Mouse (Mus musculus) ES-E14 (cell line): Measurements from ENCODE around the gene Phc3. TPM values are rescaled to one million over a fixed set of nuclear protein-coding genes. Genes with fewer than 3 reads are reported as not detected.

Source experiments
- DNase-seq: peaks from one replicate; pipeline ENCODE4 v3.0.0-alpha.2; 2013; ENCODE audit warnings: low read depth, low spot score
- H3K27ac ChIP-seq: 2 replicates; pipeline ENCODE4 v1.5.1; 2012; ENCODE audit warnings: low read depth, mild to moderate bottlenecking, low read length, moderate library complexity, mixed read lengths; ENCODE audit not compliant: poor library complexity, insufficient read depth, severe bottlenecking
- H3K36me3 ChIP-seq: 2 replicates; pipeline ENCODE4 v1.6.1; 2012; ENCODE audit warnings: mild to moderate bottlenecking, low read length, moderate library complexity, mixed read lengths; ENCODE audit not compliant: control insufficient read depth, poor library complexity, insufficient read depth, severe bottlenecking
- H3K4me1 ChIP-seq, 2 experiments: fragments of 150-350 bp in 1 of 2; sonication (generic) in 1 of 2; 2 replicates each; pipeline ENCODE4 v1.6.1; 2012; ENCODE audit warnings: low read length in 2 of 2, mild to moderate bottlenecking in 1 of 2, mixed read lengths in 1 of 2; ENCODE audit not compliant: control insufficient read depth in 2 of 2, insufficient read depth in 2 of 2, poor library complexity in 1 of 2
- H3K4me3 ChIP-seq, 2 experiments: fragments of 150-350 bp in 1 of 2; sonication (generic) in 1 of 2; 2 replicates each; pipeline ENCODE4 v1.5.1; 2012; ENCODE audit warnings: low read length in 2 of 2, low read depth in 1 of 2, mild to moderate bottlenecking in 1 of 2, mixed read lengths in 1 of 2; ENCODE audit not compliant: insufficient read depth in 1 of 2, poor library complexity in 1 of 2, severe bottlenecking in 1 of 2
- H3K9ac ChIP-seq: 2 replicates; pipeline ENCODE4 v1.6.1; 2012; ENCODE audit warnings: low read depth, mild to moderate bottlenecking, low read length, mixed read lengths; ENCODE audit not compliant: poor library complexity, insufficient read depth, severe bottlenecking
- H3K9me3 ChIP-seq: fragments of 150-350 bp; sonication (generic); 2 replicates; pipeline ENCODE4 v1.6.1; 2012; ENCODE audit warnings: low read depth, mild to moderate bottlenecking, low read length; ENCODE audit not compliant: control insufficient read depth, insufficient read depth
- CHD2 ChIP-seq: IDR thresholded peaks from 2 replicates; pipeline ENCODE4 v1.6.1; 2014; ENCODE audit warnings: mild to moderate bottlenecking, low read depth, low read length, inconsistent platforms
- HCFC1 ChIP-seq: IDR thresholded peaks from 2 replicates; pipeline ENCODE4 v1.6.1; 2012; ENCODE audit warnings: low read length, inconsistent platforms, borderline replicate concordance; ENCODE audit not compliant: insufficient read depth
- MAFK ChIP-seq: IDR thresholded peaks from 2 replicates; pipeline ENCODE4 v1.6.1; 2014; ENCODE audit warnings: mild to moderate bottlenecking, low read depth, low read length, inconsistent platforms; ENCODE audit not compliant: insufficient read depth
- ZC3H11A ChIP-seq: IDR thresholded peaks from 2 replicates; pipeline ENCODE4 v1.6.1; 2012; ENCODE audit warnings: low read depth, mild to moderate bottlenecking, inconsistent platforms, low read length, borderline replicate concordance
- ZNF384 ChIP-seq: IDR thresholded peaks from 2 replicates; pipeline ENCODE4 v1.6.1; 2012; ENCODE audit warnings: low read depth, low read length, inconsistent platforms
- in situ Hi-C, 2 experiments: fragments of 600-800 bp; cut with MboI; formaldehyde crosslinking; loops; one replicate each; pipeline ENCODE4 v1.15.1; 2025; ENCODE audit warnings: low sequenced_read_pairs in 2 of 2, inconsistent platforms in 1 of 2; ENCODE audit not compliant: unreplicated experiment in 2 of 2
- total RNA-seq: library from RNA; depleted of rRNA; stranded (reverse); fragments of 300-350 nt; gene quantifications from 2 replicates; pipeline ENCODE4 v1.2.3, GENCODE M21; 2012

Gene Phc3
- total RNA-seq, 1 experiment = 7.1 TPM

DNA sequence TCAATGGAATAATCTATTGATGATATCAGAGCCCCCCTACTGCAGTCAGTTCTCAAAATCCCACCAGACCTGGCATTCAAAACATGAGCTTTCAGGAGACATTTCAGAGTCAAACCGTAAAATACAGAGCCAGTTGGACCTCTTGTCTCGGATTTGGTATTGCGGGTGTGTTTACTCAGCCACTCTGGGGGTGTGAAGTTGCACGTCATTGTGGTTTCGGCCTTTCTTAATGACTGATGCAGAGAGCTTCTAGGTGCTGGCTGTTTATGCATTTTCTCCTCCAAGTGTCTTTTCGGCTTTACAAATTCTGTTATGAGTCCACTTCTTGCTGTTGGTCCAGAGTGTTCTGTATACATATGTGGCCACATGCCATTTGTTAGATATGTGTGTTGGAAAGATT lies 92.5 kb downstream of the Phc3 start:
- no peak overlapping the region for H3K9ac ChIP-seq
- in situ Hi-C loops = no loop called here
- no peak for DNase-seq
- no peaks in the 10 kb centered on the region; the same call in 1 of the 2 replicates for H3K36me3 ChIP-seq
- H3K27ac ChIP-seq = no peak overlapping the region
- no peak overlapping the region for H3K4me3 ChIP-seq
- H3K4me1 ChIP-seq = no peaks in the 10 kb centered on the region
- TF ChIP-seq HCFC1 = no peak
- TF ChIP-seq CHD2 = no peak
- no peak for TF ChIP-seq ZC3H11A
- TF ChIP-seq ZNF384 = no peak
- TF ChIP-seq MAFK = no peak
- no peaks in the 10 kb centered on the region for H3K9me3 ChIP-seq

DNA sequence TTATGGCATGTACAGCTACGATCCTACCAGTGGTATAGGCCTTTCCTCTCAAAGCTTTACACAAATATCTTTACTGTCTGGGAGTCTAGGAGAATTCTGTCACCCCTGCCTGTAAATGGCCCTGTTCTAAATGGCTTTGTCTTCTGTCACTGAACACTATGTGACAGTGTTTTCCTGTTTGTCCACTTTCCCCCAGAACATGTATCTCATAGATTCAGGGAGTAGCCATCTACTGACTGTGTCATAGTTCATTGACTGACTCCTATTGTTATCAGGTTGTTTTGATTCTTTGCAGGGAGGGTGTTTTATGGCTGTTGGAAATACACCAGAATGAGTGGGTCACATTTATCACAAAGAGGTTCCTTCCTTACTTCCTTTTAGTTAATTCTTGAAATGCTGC lies 99.2 kb downstream of the Phc3 start:
- Histone ChIP-seq H3K36me3 (no peaks in the 10 kb centered on the region), H3K4me1 (peaks cover 0 to 2% of the 10 kb centered on the region in 2 experiments; a peak in 1 of 4 replicates), H3K9me3 (no peaks in the 10 kb centered on the region), H3K27ac (no peak overlapping the region), H3K4me3 (no peak overlapping the region), H3K9ac (no peak overlapping the region)
- in situ Hi-C loops = no loop called here
- TF ChIP-seq ZNF384 (no peak), HCFC1 (no peak), MAFK (no peak), ZC3H11A (no peak), CHD2 (no peak)
- no peak for DNase-seq

DNA sequence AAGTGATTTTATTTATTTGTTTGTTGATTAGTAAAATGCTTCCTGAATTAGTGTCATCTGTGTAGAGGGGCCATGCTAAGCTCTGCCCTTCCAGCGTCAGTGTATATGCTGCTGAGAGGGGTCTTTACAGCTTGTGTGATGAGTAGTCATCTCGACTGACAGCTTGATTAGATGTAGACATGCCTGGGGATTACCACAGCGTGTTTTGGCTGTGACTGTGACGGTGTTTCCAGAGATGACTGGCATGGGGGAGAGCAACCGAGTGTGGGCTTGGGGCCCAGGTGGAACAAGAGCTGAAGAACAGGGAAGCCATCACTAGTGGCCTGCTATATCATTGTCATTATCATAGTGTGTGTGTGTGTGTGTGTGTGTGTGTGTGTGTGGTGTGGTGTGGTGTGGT lies 100.6 kb downstream of the Phc3 start:
- no peaks in the 10 kb centered on the region for H3K36me3 ChIP-seq
- no peaks in the 10 kb centered on the region for H3K9me3 ChIP-seq
- peaks cover 0 to 2% of the 10 kb centered on the region in 2 experiments; a peak in 1 of 4 replicates for H3K4me1 ChIP-seq
- H3K27ac ChIP-seq = no peak overlapping the region
- in situ Hi-C loops = no loop called here
- no peak overlapping the region for H3K9ac ChIP-seq
- TF ChIP-seq MAFK = no peak
- TF ChIP-seq ZC3H11A = no peak
- TF ChIP-seq CHD2 = no peak
- no peak for TF ChIP-seq ZNF384
- TF ChIP-seq HCFC1 = no peak
- no peak for DNase-seq
- no peak overlapping the region for H3K4me3 ChIP-seq

DNA sequence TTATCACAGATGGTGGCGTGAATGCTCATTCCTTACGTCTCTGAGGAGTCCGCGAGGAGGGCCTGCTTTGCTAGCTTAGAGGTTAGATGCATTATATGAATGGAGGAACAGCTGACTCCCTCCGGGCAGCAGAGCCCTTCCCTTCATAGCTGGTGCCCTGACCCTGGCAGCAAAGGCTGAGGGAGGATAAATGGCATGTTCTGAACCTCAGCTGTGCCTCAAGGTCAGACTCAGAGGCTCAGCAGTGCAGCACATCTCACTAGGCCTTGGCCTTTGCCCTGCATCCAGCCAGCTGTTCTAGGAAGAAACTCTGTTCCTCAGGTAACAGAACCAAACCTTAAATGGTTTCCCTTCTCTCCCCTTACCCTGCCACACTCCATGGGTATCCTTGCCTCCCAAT lies 101.0 kb downstream of the Phc3 start:
- peaks cover 0 to 2% of the 10 kb centered on the region in 2 experiments; a peak in 1 of 4 replicates for H3K4me1 ChIP-seq
- H3K4me3 ChIP-seq = no peak overlapping the region
- H3K9ac ChIP-seq = no peak overlapping the region
- in situ Hi-C loops = no loop called here
- H3K36me3 ChIP-seq = no peaks in the 10 kb centered on the region
- DNase-seq = no peak
- H3K27ac ChIP-seq = no peak overlapping the region
- no peaks in the 10 kb centered on the region for H3K9me3 ChIP-seq
- TF ChIP-seq HCFC1 = no peak
- TF ChIP-seq ZC3H11A = no peak
- TF ChIP-seq CHD2 = no peak
- TF ChIP-seq MAFK = no peak
- no peak for TF ChIP-seq ZNF384

DNA sequence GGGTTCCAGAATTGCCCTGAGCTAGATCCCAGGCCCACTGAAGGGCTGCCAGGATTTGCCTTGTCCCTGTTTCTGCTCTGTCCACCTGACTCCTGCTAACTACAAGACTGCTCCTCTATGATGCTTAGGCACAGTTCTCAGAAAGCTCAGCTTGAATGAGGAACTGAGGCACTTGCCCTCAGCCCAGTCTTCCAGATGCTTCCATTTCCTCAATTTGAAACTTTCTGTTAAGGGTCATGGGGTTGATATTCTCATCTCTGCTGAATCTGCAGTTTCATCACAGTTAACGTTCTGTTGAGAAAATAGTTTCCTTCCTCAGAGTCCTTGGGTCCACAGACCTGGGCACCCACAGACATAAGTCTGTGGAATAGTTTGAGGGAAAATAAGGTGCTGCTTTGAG lies 104.6 kb downstream of the Phc3 start:
- Histone ChIP-seq H3K36me3 (no peaks in the 10 kb centered on the region), H3K4me1 (peaks cover 0 to 3% of the 10 kb centered on the region in 2 experiments; a peak in 1 of 4 replicates), H3K4me3 (no peak overlapping the region), H3K9ac (no peak overlapping the region), H3K27ac (no peak overlapping the region), H3K9me3 (no peaks in the 10 kb centered on the region)
- no peak for DNase-seq
- in situ Hi-C loops = no loop called here
- TF ChIP-seq ZNF384 (no peak), HCFC1 (no peak), MAFK (no peak), ZC3H11A (no peak), CHD2 (no peak)
